Mouse (Mus musculus) stomach, adult 2 months (tissue): ENCODE measurements around the gene Npas1. TPM values are rescaled to one million over a fixed set of nuclear protein-coding genes. Genes with fewer than 3 reads are reported as not detected.

Experiments used
- polyA plus RNA-seq: library from polyadenylated mRNA; depleted of rRNA; stranded (reverse); fragments of >200 nt; gene quantifications from 2 replicates; pipeline ENCODE4 v1.2.3, GENCODE M21; 2012; rRNA removed

The Npas1 gene
- 0.34 and 0.44 TPM in 2 replicates for polyA plus RNA-seq

GRCm38 (mm10) chr7:16477628-16478027 is at the start of gene Npas1:
Gene Npas1, minus strand, starts transcription at chr7:16477728.

GRCm38 (mm10) chr7:16452587-16453073 is 24.9 kb downstream of the Npas1 start, which contains the start of gene Tmem160:
Gene Tmem160, plus strand, starts transcription at chr7:16452779.

Other genes with a start within 250 kb of the Npas1 start
- gene C5ar2, start 233.6 kb downstream of the Npas1 start, polyA plus RNA-seq = 0.09 and 0.17 TPM in 2 replicates
- gene C5ar1, start 218.2 kb downstream of the Npas1 start, polyA plus RNA-seq = 2.5 and 2.9 TPM in 2 replicates
- 78.2 and 211 TPM in 2 replicates for gene Inafm1, start 204.1 kb downstream of the Npas1 start, polyA plus RNA-seq
- gene Ccdc9, start 190.9 kb downstream of the Npas1 start, polyA plus RNA-seq = 14.8 and 16.5 TPM in 2 replicates
- gene Bbc3, start 169.3 kb downstream of the Npas1 start, polyA plus RNA-seq = 12.5 and 38.0 TPM in 2 replicates
- gene Sae1, start 89.9 kb downstream of the Npas1 start, polyA plus RNA-seq = 5.5 and 6.8 TPM in 2 replicates
- 9.3 and 14.5 TPM in 2 replicates for gene Zc3h4, start 76.8 kb downstream of the Npas1 start, polyA plus RNA-seq
- gene Tmem160, start 24.9 kb downstream of the Npas1 start, polyA plus RNA-seq = 102 and 214 TPM in 2 replicates
- gene Arhgap35, start 137.3 kb upstream of the Npas1 start, polyA plus RNA-seq = 6.0 and 6.4 TPM in 2 replicates
- not detected in 2 replicates for gene Ceacam15, start 198.0 kb upstream of the Npas1 start, polyA plus RNA-seq
- 0.16 TPM in 1 of 2 replicates, not detected in the other for gene Ceacam9, start 244.2 kb upstream of the Npas1 start, polyA plus RNA-seq